Mouse (Mus musculus): ENCODE data around the gene Slc5a2. TPM values are rescaled to one million over a fixed set of nuclear protein-coding genes. Genes with fewer than 3 reads are reported as not detected.
A peak's percentile ranks its signal among the peaks of the same experiment; 100 is the strongest.

The Slc5a2 gene
- polyA plus RNA-seq, 1 experiment from 2014 or later, result 0.63 TPM

GRCm38 (mm10) chr7:128304198-128304597 lies 38.7 kb downstream of the Slc5a2 start:
- H3K27ac ChIP-seq (replicated peaks), result no peak overlapping the region
- no peaks in the 10 kb centered on the region for H3K27me3 ChIP-seq (ENCODE audit: control insufficient read depth, insufficient read depth, low read length)
- 46% methylated on average over 6 of the region's 6 CpGs for WGBS
- no peaks in the 10 kb centered on the region for H3K4me1 ChIP-seq (replicated peaks; ENCODE audit: control insufficient read depth, insufficient read depth)
- no peak overlapping the region for H3K9ac ChIP-seq (ENCODE audit: low read length)
- DNase-seq (ENCODE audit: low spot score) (no peak), ATAC-seq (ENCODE audit: low FRiP score, low TSS enrichment) (peak; percentile 79)
- no peaks in the 10 kb centered on the region for H3K36me3 ChIP-seq (ENCODE audit: control insufficient read depth, insufficient read depth, low read length)
- TF ChIP-seq EP300 (optimal IDR thresholded peaks at IDR 0.05), result no peak
- no peak for TF ChIP-seq CTCF (IDR thresholded peaks at IDR 0.05; ENCODE audit: low read depth)
- H3K4me2 ChIP-seq (replicated peaks; ENCODE audit: low read depth), result no peak overlapping the region
- no peaks in the 10 kb centered on the region for H3K9me3 ChIP-seq (ENCODE audit: control insufficient read depth, low read length)
- no peak overlapping the region for H3K4me3 ChIP-seq (ENCODE audit: low read depth, low read length)

- Histone ChIP-seq H3K4me2 (replicated peaks; ENCODE audit: low read depth) (no peak overlapping the region), H3K4me1 (replicated peaks; ENCODE audit: control insufficient read depth, insufficient read depth) (no peaks in the 10 kb centered on the region), H3K27ac (replicated peaks) (no peak overlapping the region), H3K9ac (ENCODE audit: low read length) (no peak overlapping the region), H3K9me3 (ENCODE audit: control insufficient read depth, low read length) (no peaks in the 10 kb centered on the region), H3K36me3 (ENCODE audit: control insufficient read depth, insufficient read depth, low read length) (no peaks in the 10 kb centered on the region), H3K27me3 (ENCODE audit: control insufficient read depth, insufficient read depth, low read length) (no peaks in the 10 kb centered on the region), H3K4me3 (ENCODE audit: low read depth, low read length) (no peak overlapping the region)
- no peak for TF ChIP-seq EP300 (optimal IDR thresholded peaks at IDR 0.05)
- TF ChIP-seq CTCF (IDR thresholded peaks at IDR 0.05; ENCODE audit: low read depth), result peak; percentile 85
- WGBS, result 5% methylated on average over 5 of the region's 5 CpGs
- DNase-seq (ENCODE audit: low spot score) (peak; percentile 50), ATAC-seq (ENCODE audit: low FRiP score, low TSS enrichment) (peak; percentile 73)
These were observed 39.5 kb downstream of the Slc5a2 start for GRCm38 (mm10) chr7:128304907-128305306.

- H3K9me3 ChIP-seq (ENCODE audit: control insufficient read depth, low read length), result no peaks in the 10 kb centered on the region
- no peak overlapping the region for H3K9ac ChIP-seq (ENCODE audit: low read length)
- H3K4me1 ChIP-seq (replicated peaks; ENCODE audit: control insufficient read depth, insufficient read depth), result no peaks in the 10 kb centered on the region
- H3K27ac ChIP-seq (replicated peaks), result no peak overlapping the region
- no peaks in the 10 kb centered on the region for H3K27me3 ChIP-seq (ENCODE audit: control insufficient read depth, insufficient read depth, low read length)
- no peak overlapping the region for H3K4me3 ChIP-seq (ENCODE audit: low read depth, low read length)
- ATAC-seq (ENCODE audit: low FRiP score, low TSS enrichment) (no peak), DNase-seq (ENCODE audit: low spot score) (no peak)
- no peaks in the 10 kb centered on the region for H3K36me3 ChIP-seq (ENCODE audit: control insufficient read depth, insufficient read depth, low read length)
- TF ChIP-seq EP300 (optimal IDR thresholded peaks at IDR 0.05) (no peak), CTCF (IDR thresholded peaks at IDR 0.05; ENCODE audit: low read depth) (no peak)
- no peak overlapping the region for H3K4me2 ChIP-seq (replicated peaks; ENCODE audit: low read depth)
These were observed 42.4 kb downstream of the Slc5a2 start for GRCm38 (mm10) chr7:128307851-128308250.

- no peak for ATAC-seq (ENCODE audit: low FRiP score, low TSS enrichment)
- no peak for TF ChIP-seq CTCF (IDR thresholded peaks at IDR 0.05; ENCODE audit: low read depth)
- no peak for TF ChIP-seq EP300 (optimal IDR thresholded peaks at IDR 0.05)
- Histone ChIP-seq H3K36me3 (ENCODE audit: control insufficient read depth, insufficient read depth, low read length) (no peaks in the 10 kb centered on the region), H3K4me1 (replicated peaks; ENCODE audit: control insufficient read depth, insufficient read depth) (no peaks in the 10 kb centered on the region), H3K27me3 (ENCODE audit: control insufficient read depth, insufficient read depth, low read length) (no peaks in the 10 kb centered on the region), H3K4me2 (replicated peaks; ENCODE audit: low read depth) (no peak overlapping the region), H3K9ac (ENCODE audit: low read length) (no peak overlapping the region), H3K4me3 (ENCODE audit: low read depth, low read length) (no peak overlapping the region), H3K27ac (replicated peaks) (no peak overlapping the region), H3K9me3 (ENCODE audit: control insufficient read depth, low read length) (no peaks in the 10 kb centered on the region)
- no peak for DNase-seq (ENCODE audit: low spot score)
- WGBS, result 40% methylated on average over 3 of the region's 3 CpGs
These were observed 43.8 kb downstream of the Slc5a2 start for GRCm38 (mm10) chr7:128309216-128309615.

GRCm38 (mm10) chr7:128309776-128310175 lies 44.3 kb downstream of the Slc5a2 start:
- Histone ChIP-seq H3K4me2 (replicated peaks; ENCODE audit: low read depth) (no peak overlapping the region), H3K9ac (ENCODE audit: low read length) (no peak overlapping the region), H3K4me1 (replicated peaks; ENCODE audit: control insufficient read depth, insufficient read depth) (no peaks in the 10 kb centered on the region), H3K27me3 (ENCODE audit: control insufficient read depth, insufficient read depth, low read length) (no peaks in the 10 kb centered on the region), H3K4me3 (ENCODE audit: low read depth, low read length) (no peak overlapping the region), H3K27ac (replicated peaks) (no peak overlapping the region), H3K36me3 (ENCODE audit: control insufficient read depth, insufficient read depth, low read length) (no peaks in the 10 kb centered on the region), H3K9me3 (ENCODE audit: control insufficient read depth, low read length) (no peaks in the 10 kb centered on the region)
- ATAC-seq (ENCODE audit: low FRiP score, low TSS enrichment) (no peak), DNase-seq (ENCODE audit: low spot score) (no peak)
- no peak for TF ChIP-seq CTCF (IDR thresholded peaks at IDR 0.05; ENCODE audit: low read depth)
- TF ChIP-seq EP300 (optimal IDR thresholded peaks at IDR 0.05), result no peak
- WGBS, result 60% methylated on average over 1 of the region's 1 CpGs

GRCm38 (mm10) chr7:128310229-128310688 lies 44.8 kb downstream of the Slc5a2 start:
- peak; percentile 68 for ATAC-seq (ENCODE audit: low FRiP score, low TSS enrichment)
- no peak for DNase-seq (ENCODE audit: low spot score)

More at GRCm38 (mm10) chr7:128310229-128310688, 44.8 kb downstream of the Slc5a2 start:
- WGBS, result 49% methylated on average over 8 of the region's 8 CpGs
- H3K4me3 ChIP-seq (ENCODE audit: low read depth, low read length), result no peak overlapping the region
- no peaks in the 10 kb centered on the region for H3K9me3 ChIP-seq (ENCODE audit: control insufficient read depth, low read length)
- TF ChIP-seq EP300 (optimal IDR thresholded peaks at IDR 0.05) (no peak), CTCF (IDR thresholded peaks at IDR 0.05; ENCODE audit: low read depth) (no peak)
- H3K27me3 ChIP-seq (ENCODE audit: control insufficient read depth, insufficient read depth, low read length), result no peaks in the 10 kb centered on the region
- H3K4me2 ChIP-seq (replicated peaks; ENCODE audit: low read depth), result no peak overlapping the region
- H3K9ac ChIP-seq (ENCODE audit: low read length), result no peak overlapping the region
- H3K27ac ChIP-seq (replicated peaks), result no peak overlapping the region
- H3K36me3 ChIP-seq (ENCODE audit: control insufficient read depth, insufficient read depth, low read length), result no peaks in the 10 kb centered on the region
- no peaks in the 10 kb centered on the region for H3K4me1 ChIP-seq (replicated peaks; ENCODE audit: control insufficient read depth, insufficient read depth)
